Mouse (Mus musculus): ENCODE measurements around the gene Pakap.

Gene Pakap

DNA sequence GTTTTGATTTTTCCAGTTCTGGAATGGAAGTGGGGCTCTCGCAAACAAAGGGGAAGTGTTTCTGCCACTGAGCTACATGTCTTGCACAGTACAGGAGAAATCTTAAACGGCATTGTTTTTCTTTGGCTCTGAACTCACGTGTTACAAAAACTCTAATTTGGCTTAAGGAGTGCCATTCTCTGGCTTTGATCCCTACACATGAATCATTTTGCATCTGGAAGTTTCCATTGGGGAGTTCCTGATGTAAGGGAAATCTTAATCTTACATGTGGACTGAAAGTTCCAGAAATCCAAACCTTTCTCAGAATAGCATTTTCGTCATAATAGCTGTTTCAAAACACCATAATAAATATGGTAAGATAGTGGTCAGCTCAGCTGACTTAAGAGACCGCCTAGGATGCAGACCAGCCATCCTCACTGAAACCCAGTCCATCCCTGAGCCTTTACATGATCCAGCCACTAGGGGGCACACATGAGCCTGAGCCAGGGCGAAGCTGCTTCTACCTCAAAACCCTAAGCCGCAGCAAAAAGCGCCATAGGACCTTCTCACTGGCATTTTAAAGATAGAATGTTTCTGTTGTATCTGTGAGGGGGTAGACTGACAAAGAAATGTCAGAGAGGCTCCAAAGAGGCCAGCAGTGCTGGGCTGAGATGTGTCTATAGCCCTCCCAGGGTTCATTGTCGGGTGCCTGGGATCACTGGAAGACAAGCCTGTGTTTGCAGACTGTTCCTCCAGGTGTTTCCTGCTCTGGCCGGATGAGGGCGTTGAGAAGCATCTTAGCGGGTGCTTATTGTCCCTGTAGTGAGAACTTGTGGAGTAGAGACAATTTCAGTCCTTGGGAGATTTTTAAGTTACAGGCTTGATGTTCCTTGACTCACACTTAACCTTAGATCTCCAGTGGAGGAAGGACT is 105.3 kb downstream of the Pakap start:
- in situ Hi-C loops (cut with MboI, MseI), result loop anchor here (5.0 kb wide), 2 partner anchors 59 to 114 kb away; no protein-coding TSS in a partner anchor

DNA sequence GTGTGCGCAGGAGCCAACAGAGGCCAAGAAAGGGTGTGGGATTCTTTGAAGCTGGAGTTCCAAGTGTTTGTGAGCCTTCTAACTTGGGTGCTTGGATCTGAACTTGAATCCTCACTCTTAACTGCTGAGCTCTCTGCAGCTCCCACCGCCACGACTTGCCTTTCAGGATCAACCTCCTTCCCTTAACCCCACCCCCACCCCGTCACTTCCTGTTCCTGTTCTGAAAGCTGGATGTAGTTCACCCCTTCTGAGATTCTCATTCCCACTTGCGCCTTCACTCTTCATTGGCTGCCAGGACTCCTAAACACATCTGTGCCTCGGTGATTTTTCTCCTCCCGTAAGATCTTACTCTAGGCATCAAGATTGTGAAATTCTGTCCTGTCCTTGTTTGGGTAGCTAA is 106.4 kb downstream of the Pakap start:
- in situ Hi-C loops (cut with MboI, MseI), result loop anchor here (5.0 kb wide), 2 partner anchors 58 to 113 kb away; no protein-coding TSS in a partner anchor

GRCm38 (mm10) chr4:57675387-57675786 is 107.4 kb downstream of the Pakap start:
- in situ Hi-C loops (cut with MboI, MseI), result loop anchor here (5.0 kb wide), 2 partner anchors 207 to 222 kb away; no protein-coding TSS in a partner anchor

GRCm38 (mm10) chr4:57677916-57678315 is 109.9 kb downstream of the Pakap start:
- in situ Hi-C loops (cut with MboI, MseI), result loop anchor here (5.0 kb wide), 2 partner anchors 204 to 219 kb away; no protein-coding TSS in a partner anchor

GRCm38 (mm10) chr4:57678991-57679457 is 111.0 kb downstream of the Pakap start:
- in situ Hi-C loops (cut with MboI, MseI), result loop anchor here (5.0 kb wide), 2 partner anchors 203 to 218 kb away; no protein-coding TSS in a partner anchor

DNA sequence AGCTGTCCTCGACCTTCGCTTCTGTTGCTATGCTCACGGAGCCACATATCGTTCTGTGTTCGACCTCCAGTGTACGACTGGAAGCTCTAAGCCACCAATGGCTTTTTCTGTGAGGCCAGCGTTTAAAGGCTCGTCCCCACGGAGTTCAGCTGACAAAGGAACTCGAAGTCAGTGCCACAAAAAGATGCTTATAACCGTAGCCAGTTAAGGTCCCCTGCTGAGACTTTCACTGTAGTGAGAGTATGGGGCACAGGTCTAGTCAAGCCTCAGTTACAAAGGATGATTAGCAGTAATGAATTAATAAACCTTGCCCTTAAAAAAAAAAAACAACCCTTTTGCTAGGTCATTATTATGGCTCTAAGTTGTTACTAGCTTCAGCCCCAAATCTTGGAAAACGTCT is 112.2 kb downstream of the Pakap start:
- in situ Hi-C loops (cut with MboI, MseI), result no loop called here

GRCm38 (mm10) chr4:57681511-57681910 is 113.5 kb downstream of the Pakap start:
- in situ Hi-C loops (cut with MboI, MseI), result no loop called here

- in situ Hi-C loops (cut with MboI, MseI), result no loop called here
These were observed 114.4 kb downstream of the Pakap start for GRCm38 (mm10) chr4:57682341-57682740.

DNA sequence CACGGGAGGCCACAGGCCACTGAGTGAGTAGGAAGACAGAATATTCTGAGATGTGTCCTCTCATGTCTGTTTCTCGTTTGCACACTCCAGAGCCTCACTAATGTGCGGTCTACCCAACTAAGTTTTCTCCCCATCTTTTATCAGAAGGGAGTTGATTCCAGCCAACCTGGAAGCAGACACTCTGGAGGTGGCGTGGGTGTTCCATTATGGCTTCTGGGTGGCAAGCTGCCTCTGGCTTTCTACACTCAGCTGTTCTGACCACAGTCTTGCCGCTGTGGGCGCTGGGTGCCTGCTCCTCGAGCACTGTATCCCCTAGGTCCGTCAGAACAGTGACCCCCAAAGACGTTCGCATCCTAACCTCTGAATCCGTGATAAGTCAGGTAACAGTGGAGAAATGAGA is 115.0 kb downstream of the Pakap start:
- in situ Hi-C loops (cut with MboI, MseI), result no loop called here

- in situ Hi-C loops (cut with MboI, MseI), result no loop called here
These were observed 116.8 kb downstream of the Pakap start for GRCm38 (mm10) chr4:57684676-57685215.

- in situ Hi-C loops (cut with MboI, MseI), result no loop called here
These were observed 118.8 kb downstream of the Pakap start for GRCm38 (mm10) chr4:57686736-57687135.

- in situ Hi-C loops (cut with MboI, MseI), result no loop called here
These were observed 119.6 kb downstream of the Pakap start for GRCm38 (mm10) chr4:57687583-57687982.

GRCm38 (mm10) chr4:57688131-57688530 is 120.2 kb downstream of the Pakap start:
- in situ Hi-C loops (cut with MboI, MseI), result no loop called here

GRCm38 (mm10) chr4:57690001-57690400 is 122.0 kb downstream of the Pakap start:
- in situ Hi-C loops (cut with MboI, MseI), result no loop called here

GRCm38 (mm10) chr4:57690805-57691204 is 122.8 kb downstream of the Pakap start:
- in situ Hi-C loops (cut with MboI, MseI), result no loop called here

- in situ Hi-C loops (cut with MboI, MseI), result no loop called here
These were observed 126.6 kb downstream of the Pakap start for GRCm38 (mm10) chr4:57694356-57695136.

GRCm38 (mm10) chr4:57696955-57697354 is 129.0 kb downstream of the Pakap start:
- in situ Hi-C loops (cut with MboI, MseI), result no loop called here

DNA sequence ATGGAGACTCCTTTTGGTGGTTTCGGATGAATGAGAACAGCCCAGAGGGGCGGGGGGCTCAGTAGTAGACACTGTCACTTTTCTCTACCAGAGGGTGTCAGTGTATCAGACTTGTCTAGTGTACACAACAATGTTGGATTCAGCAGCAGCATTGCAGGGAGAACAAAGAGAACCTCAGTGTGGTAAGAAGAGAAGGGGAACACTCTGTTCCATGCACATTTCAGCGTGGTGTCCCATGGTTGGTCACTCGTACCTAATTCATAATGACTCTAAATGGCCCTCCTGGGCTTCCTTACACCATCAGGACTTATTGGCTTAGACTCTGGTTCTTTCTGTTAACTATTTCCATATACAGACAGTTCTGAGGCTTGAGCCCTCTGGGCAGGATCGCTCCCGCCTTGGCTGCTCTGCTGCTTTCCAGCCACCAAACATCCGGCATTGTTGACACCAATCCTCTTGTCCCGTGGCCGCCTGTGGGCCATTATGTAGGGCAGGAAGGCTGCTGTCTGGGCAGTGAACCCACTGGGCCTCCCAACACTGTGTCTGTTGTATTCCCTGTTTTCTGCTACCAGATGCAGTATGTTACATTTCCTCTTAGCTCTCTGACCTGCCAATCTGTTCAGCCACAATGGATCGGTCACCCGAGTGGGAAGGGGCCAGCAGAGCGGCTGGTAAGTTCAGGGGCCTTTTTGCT is 130.1 kb downstream of the Pakap start:
- in situ Hi-C loops (cut with MboI, MseI), result no loop called here

GRCm38 (mm10) chr4:57701576-57701975 is 133.6 kb downstream of the Pakap start:
- in situ Hi-C loops (cut with MboI, MseI), result no loop called here

DNA sequence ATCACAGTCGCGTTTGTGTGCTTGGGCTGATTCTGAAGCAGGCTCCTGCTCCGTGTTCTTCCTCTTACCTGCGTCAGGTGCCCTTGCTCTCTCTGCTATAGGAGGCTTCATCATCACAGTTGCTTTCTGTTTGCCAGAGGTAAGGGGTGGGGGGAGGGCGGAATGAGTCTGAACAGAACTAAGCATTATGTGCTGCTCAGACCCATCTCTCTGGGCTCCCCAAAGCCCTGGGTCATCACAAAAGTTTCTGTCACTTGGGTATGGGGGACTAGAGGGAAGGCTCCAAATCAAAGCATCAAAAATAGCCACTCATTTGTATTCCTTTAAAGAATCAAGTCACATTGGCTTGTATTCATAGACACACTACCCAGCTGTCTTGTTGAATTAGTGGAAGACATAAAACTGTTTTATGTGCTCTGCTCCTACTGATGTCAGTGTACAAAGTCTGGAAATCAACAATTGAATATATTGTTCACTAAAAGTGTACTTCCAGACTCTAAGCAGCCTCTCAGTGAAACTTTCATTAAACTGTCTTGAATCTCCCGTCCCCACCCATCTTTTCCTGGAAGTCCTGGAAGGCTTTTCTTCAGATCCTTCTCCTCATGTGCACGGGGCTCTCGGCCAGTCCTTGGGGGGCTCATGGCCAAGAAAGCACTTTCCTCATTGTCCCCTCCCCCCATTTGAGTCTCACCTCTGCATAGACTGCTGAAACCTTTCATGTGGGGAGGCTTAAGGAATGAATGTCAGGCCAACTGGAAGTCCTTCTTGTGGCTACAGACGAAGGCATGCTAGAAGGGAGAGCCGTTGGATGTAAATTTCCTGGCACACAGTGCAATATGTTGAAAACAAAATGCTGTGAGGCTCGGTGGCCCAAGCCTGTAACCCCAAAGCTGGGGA is 135.8 kb downstream of the Pakap start:
- in situ Hi-C loops (cut with MboI, MseI), result no loop called here

Measured in T-helper 17 cell (primary cell).